Comparison of ENCODE assay signal across 8 mouse cellular contexts in genomic region chr3:51121703-51122540, GRCm38 (mm10).
A peak's percentile ranks its signal among the peaks of the same experiment; 100 is the strongest.
DNase-seq lines count a peak whose midpoint lies in the region; ATAC-seq and TF ChIP-seq lines count a peak whose summit lies in the region.

No protein-coding gene starts in this region.

- H3K9ac ChIP-seq in midbrain, embryonic 15.5 days: no peak overlapping the region

- no peak for TF ChIP-seq POLR2A in kidney, adult 2 months (IDR thresholded peaks at IDR 0.05; ENCODE audit: low read depth, low read length)

- no peaks in the 10 kb centered on the region for H3K9me3 ChIP-seq in midbrain, embryonic 15.5 days

- no peak overlapping the region for H3K4me3 ChIP-seq in kidney, adult 2 months (ENCODE audit: insufficient read depth, low read depth, low read length)
- H3K4me3 ChIP-seq in midbrain, embryonic 15.5 days: no peak overlapping the region

- TF ChIP-seq CTCF in kidney, adult 2 months (conservative IDR thresholded peaks at IDR 0.05; ENCODE audit: insufficient read depth, insufficient read length, low read depth, low read length): peak; percentile 51

- H3K4me1 ChIP-seq in kidney, adult 2 months (ENCODE audit: control insufficient read depth, insufficient read depth, low read length): no peaks in the 10 kb centered on the region
- H3K4me1 ChIP-seq in midbrain, embryonic 15.5 days: peaks cover 7% of the 10 kb centered on the region

- intact Hi-C loops in left cerebral cortex, postnatal 36 days (cut with DNase I): loop anchor here (5.0 to 10.0 kb wide), 3 partner anchors 215 to 820 kb away; no protein-coding TSS in a partner anchor

- H3K27me3 ChIP-seq in kidney, adult 2 months (replicated peaks; ENCODE audit: control insufficient read depth, insufficient read depth, low read length): no peaks in the 10 kb centered on the region
- H3K27me3 ChIP-seq in midbrain, embryonic 15.5 days (replicated peaks): 0 out of 2 replicates have a peak, but pooled peaks cover 5% of the 10 kb centered on the region

- peak; percentile 77 for ATAC-seq in midbrain, embryonic 15.5 days (replicated peaks)

- peak; percentile 48 to 49 for DNase-seq in urinary bladder, adult 18-20 months (ENCODE audit: low spot score in 2 of 2)
- no peak for DNase-seq in urinary bladder, postnatal 10 days (ENCODE audit: low spot score)
- peak; percentile 69 for DNase-seq in embryo, embryonic 10 days (ENCODE audit: low spot score)
- DNase-seq in gastrocnemius, postnatal 4 days (ENCODE audit: low spot score in 2 of 2): peak; percentile 37 to 73
- peak; percentile 66 for DNase-seq in kidney, adult 2 months
- peak; percentile 69 to 83 for DNase-seq in left cerebral cortex, postnatal 36 days (ENCODE audit: low spot score in 2 of 2)
- DNase-seq in spleen, postnatal 36 days (ENCODE audit: low spot score in 2 of 2): peak; percentile 4 to 8

- no peaks in the 10 kb centered on the region for H3K36me3 ChIP-seq in kidney, adult 2 months (ENCODE audit: control insufficient read depth, insufficient read depth, low read length)
- no peaks in the 10 kb centered on the region for H3K36me3 ChIP-seq in midbrain, embryonic 15.5 days (replicated peaks)

- 19% methylated on average over 9 of the region's 9 CpGs for WGBS in kidney, adult 2 months
- 21% methylated on average over 9 of the region's 9 CpGs for WGBS in midbrain, embryonic 15.5 days

- no peak overlapping the region for H3K27ac ChIP-seq in kidney, adult 2 months (ENCODE audit: insufficient read depth, low read depth, low read length)
- H3K27ac ChIP-seq in midbrain, embryonic 15.5 days: peak overlapping the region; percentile 45

- H3K4me2 ChIP-seq in midbrain, embryonic 15.5 days: peak overlapping the region; percentile 20; the same call in 1 of the 2 replicates
